ENCODE assay signal across 14 mouse cellular contexts in genomic region chr8:108920151-108920550, GRCm38 (mm10).
"Had no signal": no experiment of that assay in that cellular context is flagged by ENCODE, and none has a peak within 500 bp of the region (broad histone marks: within the 10 kb centered on the region; RNA-seq: fewer than 3 reads in every experiment).

No protein-coding gene starts in this region.

- H3K9ac ChIP-seq: intestine, embryonic 15.5 days; limb, embryonic 13.5 days; liver, embryonic 15.5 days; lung, embryonic 15.5 days; stomach, embryonic 15.5 days had no signal

- H3K4me2 ChIP-seq: intestine, embryonic 15.5 days; limb, embryonic 13.5 days; liver, embryonic 15.5 days; lung, embryonic 15.5 days; stomach, embryonic 15.5 days had no signal

- H3K4me3 ChIP-seq: intestine, embryonic 15.5 days; layer of hippocampus, adult 2 months; limb, embryonic 13.5 days; liver, embryonic 15.5 days; lung, embryonic 15.5 days; stomach, embryonic 15.5 days had no signal

- H3K27ac ChIP-seq: intestine, embryonic 15.5 days; layer of hippocampus, adult 2 months; limb, embryonic 13.5 days; liver, embryonic 15.5 days; lung, embryonic 15.5 days; macrophage; stomach, embryonic 15.5 days had no signal

- DNase-seq: kidney, adult 18-20 months; kidney, postnatal 10 days; kidney, postnatal 4 days; left cerebral cortex, postnatal 4 days; right cerebral cortex, postnatal 14 days; thymus, adult 2 months; thymus, postnatal 25 days had no signal

- H3K27me3 ChIP-seq: intestine, embryonic 15.5 days; limb, embryonic 13.5 days; liver, embryonic 15.5 days; lung, embryonic 15.5 days; stomach, embryonic 15.5 days had no signal

- H3K9me3 ChIP-seq: intestine, embryonic 15.5 days; limb, embryonic 13.5 days; liver, embryonic 15.5 days; lung, embryonic 15.5 days; stomach, embryonic 15.5 days had no signal

- H3K36me3 ChIP-seq: liver, embryonic 15.5 days; stomach, embryonic 15.5 days had no signal

- ATAC-seq: intestine, embryonic 15.5 days had no signal
